Mouse (Mus musculus) left cerebral cortex, postnatal 14 days (tissue): ENCODE measurements around the gene Gramd1a. TPM values are rescaled to one million over a fixed set of nuclear protein-coding genes. Genes with fewer than 3 reads are reported as not detected.

ENCODE experiments used
- DNase-seq, 2 experiments: peaks; one replicate each; pipeline ENCODE4 v3.0.0; 2021 to 2022; ENCODE audit warnings: low spot score in 2 of 2, mixed read lengths in 1 of 2
- intact Hi-C: fragments of 180-260 bp; cut with DNase I; formaldehyde crosslinking; loops from one replicate; pipeline ENCODE4 v1.15.1; 2025
- total RNA-seq, 2 experiments: library from RNA; stranded (reverse); gene quantifications; 2 replicates each; pipeline ENCODE4 v1.2.3; 2021

The Gramd1a gene
- total RNA-seq, 2 experiments from 2014 or later = 111 to 121 TPM

DNA sequence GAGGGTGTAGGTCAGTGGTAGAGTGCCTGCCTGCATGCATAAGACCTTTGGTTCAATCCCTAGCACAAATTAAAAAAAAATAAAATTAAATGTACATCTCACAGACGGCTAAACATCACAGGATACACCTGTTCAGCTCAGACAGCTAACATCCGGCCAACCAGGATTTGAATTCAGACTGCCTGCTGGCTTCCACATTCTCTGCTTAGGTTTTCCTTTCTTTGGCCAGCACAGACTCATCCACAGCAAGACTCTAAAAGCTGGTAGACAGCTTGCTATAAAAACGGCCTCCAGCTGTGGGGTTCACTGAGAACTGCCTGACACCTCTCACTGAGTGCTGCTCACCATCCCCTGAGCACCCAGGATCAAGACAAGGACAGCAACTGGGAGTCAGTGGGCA lies 49.5 kb downstream of the Gramd1a start:
- DNase-seq = no peak
- intact Hi-C loops = no loop called here

DNA sequence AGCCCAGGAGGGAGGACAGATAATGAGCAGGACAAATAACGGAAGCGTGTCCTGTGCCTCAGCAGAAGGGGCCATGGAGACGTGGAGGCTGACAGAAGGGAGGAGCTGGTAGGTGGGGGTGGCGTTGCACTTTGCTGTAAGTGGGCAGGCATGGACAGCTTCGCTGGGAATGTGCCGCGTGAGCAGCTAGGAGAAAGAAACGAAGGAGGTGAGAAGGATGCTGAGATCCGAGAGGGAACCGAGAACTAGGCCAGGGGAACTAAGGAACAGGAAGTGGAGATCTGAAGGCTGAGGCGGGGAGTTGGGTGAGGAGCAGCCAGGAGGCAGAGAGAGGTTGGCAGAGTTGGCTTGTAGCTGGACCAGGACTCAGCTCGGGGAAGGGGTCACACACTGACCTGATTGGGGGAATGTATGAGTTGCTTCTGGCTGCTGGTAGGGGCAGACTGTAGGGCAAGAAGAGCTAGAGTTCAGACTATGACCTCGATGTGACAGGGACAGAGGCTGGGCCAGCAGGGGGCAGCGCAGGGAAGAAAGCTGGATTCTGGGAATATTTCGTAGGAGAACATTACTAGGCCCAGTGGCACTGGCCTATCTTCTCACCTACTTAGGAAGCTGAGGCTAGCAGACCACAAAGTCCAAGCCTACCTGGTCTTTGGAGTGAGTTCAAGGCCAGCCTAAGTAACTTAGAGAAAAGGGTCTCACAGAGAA lies 50.5 kb downstream of the Gramd1a start:
- DNase-seq = peak; percentile 56 to 73
- intact Hi-C loops = no loop called here

DNA sequence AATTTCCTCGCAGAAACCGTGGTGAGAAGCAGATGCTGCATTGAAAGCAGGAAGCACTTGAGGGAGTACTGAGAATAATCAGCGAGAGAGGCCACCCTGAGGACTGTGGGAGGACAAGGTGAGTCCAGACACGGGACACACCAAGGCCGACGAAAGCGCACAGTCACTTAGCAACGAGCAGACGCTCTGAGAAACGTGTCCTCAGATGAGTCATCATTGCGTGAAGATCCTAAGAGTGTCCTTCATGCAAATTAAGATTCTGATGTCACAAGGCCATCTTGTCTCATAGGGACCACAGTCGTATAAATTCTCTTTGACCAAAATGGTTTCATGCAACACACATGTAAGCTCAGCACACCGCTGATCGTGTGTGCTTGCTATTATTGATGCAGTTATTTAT lies 54.9 kb downstream of the Gramd1a start:
- intact Hi-C loops = no loop called here
- DNase-seq = no peak

DNA sequence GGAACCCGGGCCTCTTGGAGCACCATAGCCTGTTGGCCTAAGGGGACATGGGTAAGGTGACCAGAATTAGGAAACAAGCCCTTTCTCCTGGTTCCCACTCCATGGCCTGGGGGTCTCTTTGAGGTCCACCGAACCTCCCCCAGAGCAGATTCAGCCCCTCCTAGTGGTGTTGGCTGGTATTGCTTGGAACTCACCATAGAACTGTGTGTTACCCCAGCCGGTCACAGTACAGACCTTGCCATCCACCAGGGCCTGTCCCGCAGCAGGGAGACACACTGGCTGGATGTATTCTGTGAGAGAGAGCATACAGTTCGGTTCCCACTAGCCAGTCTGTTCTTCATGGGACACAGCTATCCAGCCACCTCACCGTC lies 56.1 kb downstream of the Gramd1a start:
- intact Hi-C loops = loop anchor here (5.0 kb wide), 1 partner anchor 127 kb away; the partner anchor contains the start of genes Fam187b and Lsr
- no peak for DNase-seq

DNA sequence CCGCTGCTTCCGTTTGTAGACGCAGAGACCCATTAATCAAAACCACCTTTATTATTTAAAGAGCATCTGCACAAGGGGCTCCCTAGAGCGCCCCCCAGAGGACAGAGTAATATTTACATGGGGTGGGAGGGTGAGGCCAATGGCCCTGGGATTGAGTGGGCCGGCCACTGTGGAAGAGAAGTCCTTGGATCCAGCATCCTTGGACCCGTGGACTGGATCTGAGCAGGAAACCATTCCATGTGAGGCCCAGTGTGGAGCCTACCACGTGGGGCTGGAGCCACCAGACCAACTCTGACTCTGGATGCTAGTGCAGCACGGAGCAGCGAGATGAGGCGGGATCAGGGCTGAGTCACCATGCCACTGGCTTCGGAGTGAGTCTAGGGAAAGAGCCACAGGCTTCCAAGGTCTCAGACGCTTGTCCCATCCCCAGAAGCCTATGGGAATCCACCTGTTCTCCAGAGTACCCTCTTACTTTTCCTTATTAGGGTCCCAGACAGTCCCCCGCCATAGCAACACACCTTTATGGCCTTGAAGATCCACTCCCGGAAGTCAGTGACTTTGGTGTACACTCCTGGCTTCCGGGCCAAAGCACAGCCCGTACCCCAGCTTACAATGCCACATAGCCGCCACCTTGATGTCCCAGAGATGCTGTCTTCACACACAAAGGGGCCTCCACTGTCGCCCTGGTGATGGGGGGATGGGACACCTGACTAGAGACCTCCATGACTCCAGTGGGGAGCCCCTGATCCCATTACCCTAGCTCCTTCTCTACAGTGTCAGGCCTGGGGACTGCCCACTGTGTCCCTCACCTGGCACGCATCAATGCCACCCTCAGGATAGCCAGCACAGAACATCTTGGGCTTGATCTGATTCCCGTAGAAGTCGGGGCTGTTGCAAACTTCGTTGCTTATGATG lies 56.7 kb downstream of the Gramd1a start:
- DNase-seq = no peak
- intact Hi-C loops = loop anchor here (5.0 kb wide), 1 partner anchor 127 kb away; the partner anchor contains the start of genes Fam187b and Lsr

DNA sequence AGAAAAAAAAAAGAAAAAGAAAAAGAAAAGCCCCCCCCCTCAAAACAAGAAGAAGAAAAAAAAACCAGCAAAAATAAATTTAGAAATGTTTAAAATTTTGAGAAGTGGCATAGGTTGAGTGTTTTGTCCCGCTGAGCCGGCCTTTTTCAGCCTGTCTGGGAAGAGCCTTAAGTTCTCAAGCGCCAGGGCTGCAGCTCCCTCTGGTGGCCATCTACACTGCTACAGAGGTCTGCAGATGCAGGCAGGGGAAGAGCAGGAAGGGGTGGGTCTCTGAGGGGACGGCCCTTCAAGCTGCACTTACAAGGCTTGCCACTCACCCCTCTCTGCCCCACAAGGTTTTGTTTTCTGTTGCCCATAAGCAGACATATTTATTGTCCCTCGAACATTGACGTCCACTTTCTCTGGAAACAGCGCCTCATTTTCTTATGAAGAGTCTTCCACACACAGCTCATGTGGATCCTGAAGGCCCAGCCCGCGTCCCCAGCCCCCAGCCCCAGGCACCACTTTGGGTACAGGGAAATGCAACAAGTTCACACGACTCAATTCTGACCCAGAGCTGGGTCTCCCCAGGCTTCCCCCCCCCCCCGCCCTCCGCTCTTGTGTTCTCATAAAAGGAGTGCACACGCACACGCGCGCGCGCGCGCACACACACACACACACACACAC lies 58.0 kb downstream of the Gramd1a start:
- DNase-seq = peak; percentile 93 to 95
- intact Hi-C loops = loop anchor here (2.0 to 5.0 kb wide), 2 partner anchors 39 to 125 kb away; partner anchors contain the start of genes Fam187b, Lgi4 and Lsr

DNA sequence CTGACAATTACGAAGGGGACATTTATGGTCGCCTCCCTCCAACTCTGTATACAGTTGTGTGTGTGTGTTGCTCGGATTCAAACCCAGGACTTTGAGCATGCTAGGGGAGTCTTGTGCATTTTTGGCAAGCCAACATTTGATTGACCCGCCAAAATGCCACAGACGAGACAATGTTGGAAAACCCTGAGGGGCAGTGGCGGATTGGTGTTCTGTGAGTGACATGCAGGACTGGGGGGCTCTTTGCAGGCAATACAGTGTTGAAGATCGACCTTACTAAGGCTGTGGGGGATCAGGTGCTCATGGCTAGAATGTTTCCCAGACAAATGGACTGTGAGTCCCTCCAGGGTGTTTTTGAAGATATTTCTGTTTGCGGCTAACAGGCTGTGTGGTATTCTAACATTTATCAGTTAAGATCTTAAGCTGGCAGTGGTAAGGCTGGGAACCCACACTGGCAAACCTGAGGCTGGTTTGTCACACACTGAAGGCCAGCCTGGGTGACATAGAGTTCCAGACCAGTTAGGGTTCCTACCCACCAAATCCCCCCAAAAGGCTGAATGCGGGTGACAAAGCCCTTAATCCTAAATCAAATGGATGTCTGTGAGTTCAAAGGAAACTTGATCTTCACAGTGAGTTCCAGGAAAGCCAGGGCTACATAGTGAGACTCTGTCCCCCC lies 58.7 kb downstream of the Gramd1a start:
- no peak for DNase-seq
- intact Hi-C loops = loop anchor here (2.0 to 5.0 kb wide), 2 partner anchors 38 to 125 kb away; partner anchors contain the start of genes Fam187b, Lgi4 and Lsr

DNA sequence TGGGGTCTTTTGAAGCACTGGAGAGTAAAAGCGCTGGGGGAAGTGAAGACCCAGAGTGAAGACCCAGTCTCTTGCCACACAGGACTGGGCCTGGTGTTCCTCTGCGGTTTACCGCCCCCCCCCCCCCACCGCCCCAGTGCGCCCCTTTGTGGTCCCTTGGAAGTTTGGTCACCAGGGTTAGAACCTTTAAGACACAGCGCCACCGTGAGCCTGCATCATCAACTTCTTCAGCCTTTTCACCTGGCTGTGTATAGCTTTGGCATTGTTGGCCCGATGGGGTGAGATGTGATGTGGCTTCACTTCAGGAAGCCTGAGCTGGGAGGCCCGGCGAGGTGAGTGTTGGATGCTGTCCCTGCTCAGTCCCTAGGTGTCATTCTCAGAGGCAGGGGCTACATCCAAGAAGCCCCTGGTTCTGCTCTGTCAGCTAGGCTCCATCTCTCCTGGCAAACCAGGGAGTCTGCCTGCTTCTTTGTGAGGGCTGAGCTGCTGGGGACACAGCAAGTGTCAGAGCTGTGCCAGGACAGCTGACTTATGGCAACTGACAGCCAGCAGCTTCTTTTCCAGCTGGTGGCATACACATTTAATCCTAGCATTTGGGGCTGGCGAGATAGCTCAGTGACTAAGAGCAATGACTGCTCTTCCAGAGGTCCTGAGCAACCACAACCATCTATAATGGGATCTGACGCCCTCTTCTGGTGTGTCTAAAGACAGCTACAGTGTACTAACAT lies 60.8 kb downstream of the Gramd1a start:
- no peak for DNase-seq
- intact Hi-C loops = loop anchor here (5.0 kb wide), 1 partner anchor 123 kb away; the partner anchor contains the start of genes Fam187b and Lsr

DNA sequence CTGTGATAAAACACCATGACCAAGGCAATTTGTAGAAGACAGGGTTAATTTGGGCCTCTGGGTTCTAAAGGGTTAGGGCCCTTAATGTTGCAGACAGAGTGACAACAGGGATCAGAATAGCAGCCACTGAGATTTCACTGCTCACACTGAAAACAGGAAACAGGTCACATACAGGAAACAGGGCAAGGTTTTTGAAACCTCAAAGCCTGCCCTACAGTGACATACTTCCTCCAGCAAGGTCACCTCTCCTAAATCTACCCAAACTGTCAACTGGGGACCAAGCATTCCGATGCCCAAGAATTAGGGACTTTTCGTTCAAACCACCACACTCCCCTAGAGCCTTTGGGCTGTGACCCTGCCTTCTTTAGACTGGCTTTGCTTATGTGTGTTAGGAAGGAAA lies 66.0 kb downstream of the Gramd1a start:
- intact Hi-C loops = no loop called here
- DNase-seq = no peak

DNA sequence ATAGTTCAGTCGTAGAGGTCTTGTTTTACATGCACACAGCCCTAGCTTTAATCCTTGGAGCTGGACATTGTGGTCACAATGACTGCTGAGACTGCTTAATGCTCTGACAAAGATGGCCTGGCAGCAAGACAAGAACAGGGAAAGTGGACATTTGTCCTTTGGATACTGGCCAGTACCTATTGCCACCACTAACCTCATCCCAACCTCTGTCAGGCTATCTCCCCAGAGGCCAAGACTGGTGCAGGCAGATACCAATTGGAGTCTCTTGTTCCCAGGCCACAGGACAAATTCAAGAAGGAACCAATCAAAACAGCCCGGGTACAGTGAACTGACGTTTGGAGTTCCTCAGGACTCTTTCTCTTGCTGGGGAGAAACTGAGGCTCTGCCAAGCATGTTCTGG lies 67.5 kb downstream of the Gramd1a start:
- intact Hi-C loops = no loop called here

DNA sequence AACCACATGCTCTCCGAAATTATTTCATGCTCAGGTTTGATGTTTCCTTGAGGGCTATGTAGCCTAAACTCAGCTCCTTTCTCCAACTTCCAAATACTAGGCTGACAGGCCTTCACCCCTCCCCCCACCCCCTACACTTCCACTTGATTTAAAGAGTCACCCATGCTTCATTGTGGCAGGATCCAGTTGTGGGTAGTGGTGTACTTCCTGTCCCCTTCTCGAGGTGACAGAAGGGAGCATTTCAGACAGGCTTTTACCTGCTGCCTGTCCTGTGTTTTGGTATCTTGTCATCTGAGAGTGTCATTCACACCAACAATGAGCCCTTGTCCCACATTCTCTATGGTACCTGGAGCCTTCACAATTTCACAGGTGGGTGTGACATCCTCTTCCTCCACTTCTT lies 68.4 kb downstream of the Gramd1a start:
- no peak for DNase-seq
- intact Hi-C loops = no loop called here

More for the DNA sequence above, 67.5 kb downstream of the Gramd1a start:
- no peak for DNase-seq

DNA sequence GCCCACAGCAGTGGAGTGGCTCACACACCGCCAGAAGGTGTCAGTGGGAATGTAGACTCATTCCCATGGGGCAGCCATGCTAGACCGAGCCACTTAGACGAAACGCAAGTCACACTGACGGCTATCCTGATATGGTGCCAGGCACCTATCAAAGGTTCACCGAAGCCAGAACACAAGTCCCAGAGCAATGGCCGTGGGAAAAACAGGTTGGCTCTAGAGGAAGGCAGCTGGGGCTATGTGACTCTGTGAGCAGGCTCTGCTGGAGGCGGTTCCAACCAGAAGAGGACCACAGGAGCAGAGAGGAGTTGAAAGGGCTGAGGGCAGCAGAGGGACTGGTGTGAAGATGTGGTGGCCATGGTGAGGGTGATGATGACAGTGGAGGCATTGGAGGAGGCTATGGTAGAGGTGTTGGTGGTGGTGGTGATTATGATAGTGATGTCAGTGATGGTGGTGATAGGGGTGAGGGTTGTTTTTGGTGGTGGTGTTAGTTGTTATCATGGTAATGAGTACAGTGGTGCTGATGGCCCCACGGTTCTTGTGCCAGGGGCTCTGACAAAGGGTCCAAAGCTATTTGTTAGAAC lies 69.4 kb downstream of the Gramd1a start:
- no peak for DNase-seq
- intact Hi-C loops = no loop called here

DNA sequence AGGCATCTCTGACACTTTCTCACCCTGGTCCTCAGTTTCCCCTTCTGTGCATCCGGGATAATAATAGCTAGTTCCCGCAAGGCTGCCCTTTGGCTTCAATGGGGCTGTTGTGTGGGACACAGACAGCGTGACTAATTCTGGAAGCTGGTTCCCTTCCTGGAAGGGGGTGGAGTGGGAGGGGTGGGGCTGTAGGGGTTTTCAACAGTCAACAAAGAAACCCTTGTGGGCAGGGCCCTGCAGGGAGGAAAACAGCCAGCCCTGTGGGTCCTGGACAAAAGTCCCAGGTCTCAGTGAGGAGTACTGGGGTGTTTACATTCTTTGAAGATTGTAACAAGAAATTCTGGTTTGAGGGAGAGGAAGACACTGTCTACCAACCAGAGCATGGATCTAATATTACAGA lies 70.5 kb downstream of the Gramd1a start:
- peak in 1 of 2 experiments; percentile 37 for DNase-seq
- intact Hi-C loops = no loop called here

DNA sequence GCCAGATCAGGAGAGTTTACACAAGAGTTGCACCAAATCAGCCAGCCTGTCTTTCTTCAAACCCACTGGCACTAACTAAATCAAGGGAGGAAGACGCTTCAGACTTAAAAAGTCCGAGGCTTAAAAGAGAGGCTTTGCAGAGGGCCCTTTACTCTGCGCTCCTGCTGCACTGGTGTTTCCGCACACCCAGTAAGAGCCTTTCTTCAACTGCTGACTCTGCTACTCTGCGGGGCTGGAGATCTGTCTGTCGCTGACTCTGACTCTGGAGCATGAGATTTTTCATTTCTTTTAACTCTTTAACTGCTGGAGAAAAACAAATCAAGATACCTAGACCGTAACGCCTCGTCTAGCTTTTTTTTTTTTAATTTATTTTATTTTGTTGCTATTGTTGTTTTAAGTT lies 71.6 kb downstream of the Gramd1a start:
- intact Hi-C loops = no loop called here
- no peak for DNase-seq

DNA sequence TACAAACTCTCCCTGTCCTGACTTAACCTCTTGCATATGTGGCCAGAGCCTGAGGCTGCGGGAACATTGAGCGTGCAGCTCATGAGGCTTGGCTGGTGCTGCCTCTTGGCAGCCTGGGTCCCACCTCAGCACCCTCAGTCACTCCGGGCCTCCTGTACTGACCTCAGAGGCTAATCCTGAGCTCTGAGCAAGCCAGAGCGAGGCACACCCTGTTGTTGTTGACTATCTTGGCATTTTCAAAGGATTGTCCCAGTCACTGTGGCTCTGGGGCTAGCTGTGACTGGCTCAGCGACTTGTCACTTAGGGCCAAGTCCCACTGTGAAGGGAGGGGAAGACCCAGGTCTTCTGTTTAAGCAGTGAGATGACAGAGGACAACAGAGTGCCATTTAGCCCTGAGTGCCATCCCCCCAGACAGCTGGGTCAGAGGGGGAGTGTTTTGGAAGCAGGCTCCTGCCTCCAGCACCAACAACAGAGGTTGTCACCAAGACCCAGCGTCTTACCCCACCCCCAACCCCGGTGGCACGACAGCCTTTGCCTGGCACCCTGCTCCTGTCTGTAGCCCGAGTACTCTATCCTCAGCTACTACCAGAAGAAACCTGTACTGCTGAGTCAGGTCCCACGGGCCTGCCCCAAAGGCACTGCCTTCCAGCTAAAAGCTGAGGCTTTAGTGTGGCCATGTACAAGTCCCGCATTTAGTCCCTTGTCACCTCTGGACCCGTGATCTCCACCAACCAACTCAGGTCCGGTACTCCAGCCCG lies 72.7 kb downstream of the Gramd1a start:
- DNase-seq = peak; percentile 50 to 65
- intact Hi-C loops = no loop called here

DNA sequence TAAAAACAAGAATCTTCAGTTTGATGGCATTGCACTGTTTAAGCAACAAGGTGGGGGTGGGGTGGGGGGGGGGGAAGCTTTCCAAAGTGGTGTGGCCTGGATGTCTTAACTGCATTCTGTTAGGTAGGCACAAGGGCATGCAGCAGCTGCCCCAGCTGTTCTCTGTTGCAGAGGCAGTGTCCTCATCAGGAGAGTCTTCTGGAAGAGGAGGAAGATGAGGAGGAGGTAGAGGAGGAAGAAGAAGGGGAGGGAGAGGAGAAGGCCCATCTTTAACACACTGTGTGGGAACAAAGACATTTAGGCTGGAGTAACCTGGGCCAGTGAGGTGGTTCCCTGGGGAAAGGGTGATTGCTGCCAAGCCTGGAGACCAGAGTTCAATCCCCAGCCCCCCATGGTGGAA lies 73.6 kb downstream of the Gramd1a start:
- DNase-seq = no peak
- intact Hi-C loops = no loop called here

DNA sequence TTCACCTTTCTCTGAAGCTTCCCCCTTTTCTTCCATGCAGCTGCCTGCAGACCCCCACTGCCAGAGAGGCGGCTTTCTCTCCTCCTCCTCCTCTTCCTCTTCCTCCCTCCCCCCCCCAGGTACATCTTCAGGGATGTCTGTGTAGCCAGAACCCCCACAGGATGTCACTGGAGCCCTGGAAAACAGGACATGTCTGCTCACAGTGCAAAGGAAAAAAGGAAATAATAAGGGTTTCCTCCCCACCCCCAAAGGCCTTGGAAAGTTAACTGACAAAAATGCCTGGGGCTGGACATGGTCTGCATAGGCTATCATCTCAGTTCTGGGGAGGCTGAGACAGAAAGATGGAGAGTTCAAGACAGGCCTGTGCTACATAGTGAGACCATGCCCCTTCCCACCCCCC lies 74.6 kb downstream of the Gramd1a start:
- DNase-seq = no peak
- intact Hi-C loops = no loop called here

DNA sequence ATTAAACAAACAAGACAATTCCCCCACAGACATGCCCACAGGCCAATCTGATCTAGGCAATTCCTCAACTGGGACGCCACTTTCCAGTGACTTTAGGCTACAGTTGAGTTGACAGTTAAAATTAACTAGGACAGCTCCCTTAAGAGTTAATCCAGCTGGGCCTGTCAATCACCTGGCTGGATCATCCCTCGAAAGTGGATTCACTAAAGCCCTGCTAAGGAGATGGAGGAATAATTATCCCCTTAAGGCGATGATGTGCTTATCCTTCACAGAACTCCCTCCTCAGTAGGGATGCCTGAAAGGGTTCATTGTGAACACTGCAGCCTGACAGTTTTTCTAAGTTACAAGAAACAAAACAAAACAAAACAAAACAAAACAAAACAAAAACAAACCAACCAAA lies 75.1 kb downstream of the Gramd1a start:
- DNase-seq = no peak
- intact Hi-C loops = no loop called here
